Mouse (Mus musculus) CH12.LX (cell line): ENCODE results near the gene Smyd3. TPM values are rescaled to one million over a fixed set of nuclear protein-coding genes. Genes with fewer than 3 reads are reported as not detected.

Experiments
- DNase-seq: peaks from one replicate; pipeline ENCODE4 v3.0.0-alpha.2; 2013; ENCODE audit errors: extremely low read depth
- H3K27ac ChIP-seq: 2 replicates; pipeline ENCODE4 v1.5.1; 2012; ENCODE audit warnings: low read depth, mild to moderate bottlenecking, control low read depth, moderate library complexity; ENCODE audit not compliant: insufficient read depth
- H3K27me3 ChIP-seq: replicated peaks from 2 replicates; pipeline ENCODE3; 2012; ENCODE audit warnings: inconsistent platforms
- H3K36me3 ChIP-seq, 2 experiments: replicated peaks in 1 of 2; 2 replicates each; pipeline versions ENCODE3 to v1.6.1; 2012; ENCODE audit warnings: inconsistent platforms in 1 of 2, low read length in 1 of 2, mild to moderate bottlenecking in 1 of 2, mixed read lengths in 1 of 2, moderate library complexity in 1 of 2; ENCODE audit not compliant: control insufficient read depth in 1 of 2, insufficient read depth in 1 of 2
- H3K4me1 ChIP-seq, 2 experiments: 2 replicates each; pipeline ENCODE4 v1.6.1; 2012; ENCODE audit warnings: inconsistent platforms in 1 of 2, moderate library complexity in 1 of 2; ENCODE audit not compliant: insufficient read depth in 2 of 2, control insufficient read depth in 1 of 2
- H3K4me2 ChIP-seq: 2 replicates; pipeline ENCODE4 v1.6.1; 2012; ENCODE audit warnings: low read depth, mild to moderate bottlenecking, control low read depth; ENCODE audit not compliant: poor library complexity, insufficient read depth, severe bottlenecking
- H3K4me3 ChIP-seq, 3 experiments: fragments of 150-350 bp in 1 of 3; sonication (generic) in 1 of 3; replicated peaks in 1 of 3; 2 replicates each; pipeline versions ENCODE3 to v1.5.1; 2011 to 2012; ENCODE audit warnings: low read depth in 2 of 3, low read length in 2 of 3, mild to moderate bottlenecking in 2 of 3, moderate library complexity in 2 of 3, control low read depth in 1 of 3, improper control_type of control experiment in 1 of 3, inconsistent platforms in 1 of 3, mixed read lengths in 1 of 3; ENCODE audit not compliant: poor library complexity in 1 of 3
- H3K79me2 ChIP-seq: replicated peaks from 2 replicates; pipeline ENCODE4 v1.6.1; 2012; ENCODE audit warnings: mild to moderate bottlenecking, moderate library complexity; ENCODE audit not compliant: control insufficient read depth, poor library complexity, insufficient read depth, severe bottlenecking; ENCODE audit errors: extremely low read depth
- H3K9ac ChIP-seq: 2 replicates; pipeline ENCODE4 v1.6.1; 2012; ENCODE audit warnings: low read depth, mild to moderate bottlenecking, control low read depth, moderate library complexity; ENCODE audit not compliant: insufficient read depth
- H3K9me3 ChIP-seq: replicated peaks from 2 replicates; pipeline ENCODE3; 2012; ENCODE audit warnings: low read length, inconsistent platforms, mixed read lengths
- BHLHE40 ChIP-seq: IDR thresholded peaks from 2 replicates; pipeline ENCODE4 v1.6.1; 2011; ENCODE audit warnings: mild to moderate bottlenecking, low read depth, low read length, improper control_type of control experiment
- CHD1 ChIP-seq: IDR thresholded peaks from 2 replicates; pipeline ENCODE4 v1.6.1; 2012; ENCODE audit warnings: low read depth, low read length, improper control_type of control experiment, inconsistent platforms
- CTCF ChIP-seq, 2 experiments: IDR thresholded peaks in 1 of 2; conservative IDR thresholded peaks in 1 of 2; 2 replicates each; pipeline ENCODE4 v1.5.1; 2011 to 2012; ENCODE audit warnings: low read depth in 2 of 2, low read length in 2 of 2, improper control_type of control experiment in 1 of 2, inconsistent platforms in 1 of 2, mild to moderate bottlenecking in 1 of 2, moderate library complexity in 1 of 2
- EP300 ChIP-seq: IDR thresholded peaks from 2 replicates; pipeline ENCODE4 v1.6.1; 2011; ENCODE audit warnings: low read length, improper control_type of control experiment
- HCFC1 ChIP-seq: IDR thresholded peaks from 2 replicates; pipeline ENCODE4 v1.6.1; 2012; ENCODE audit warnings: low read depth, mild to moderate bottlenecking, inconsistent platforms, low read length, improper control_type of control experiment
- JUN ChIP-seq: IDR thresholded peaks from 2 replicates; pipeline ENCODE4 v1.6.1; 2011; ENCODE audit warnings: low read depth, mild to moderate bottlenecking, low read length, improper control_type of control experiment, moderate library complexity; ENCODE audit not compliant: insufficient read depth
- JUND ChIP-seq: conservative IDR thresholded peaks from 2 replicates; pipeline ENCODE4 v1.6.1; 2011; ENCODE audit warnings: low read depth, low read length, improper control_type of control experiment
- MAFK ChIP-seq: IDR thresholded peaks from 2 replicates; pipeline ENCODE4 v1.6.1; 2011; ENCODE audit warnings: low read length, improper control_type of control experiment; ENCODE audit not compliant: insufficient replicate concordance
- MAX ChIP-seq: IDR thresholded peaks from 2 replicates; pipeline ENCODE4 v1.6.1; 2011; ENCODE audit warnings: low read length, improper control_type of control experiment
- MAZ ChIP-seq: IDR thresholded peaks from 2 replicates; pipeline ENCODE4 v1.6.1; 2012; ENCODE audit warnings: low read depth, mild to moderate bottlenecking, inconsistent platforms, low read length, improper control_type of control experiment, moderate library complexity
- MEF2A ChIP-seq: IDR thresholded peaks from 2 replicates; pipeline ENCODE4 v1.6.1; 2014; ENCODE audit warnings: low read depth, mild to moderate bottlenecking, inconsistent platforms, low read length, improper control_type of control experiment, borderline replicate concordance
- NELFE ChIP-seq: IDR thresholded peaks from 2 replicates; pipeline ENCODE4 v1.6.1; 2011; ENCODE audit warnings: low read depth, low read length, improper control_type of control experiment
- NRF1 ChIP-seq: IDR thresholded peaks from 2 replicates; pipeline ENCODE4 v1.6.1; 2014; ENCODE audit warnings: low read depth, mild to moderate bottlenecking, inconsistent platforms, low read length, improper control_type of control experiment, moderate library complexity
- POLR2A ChIP-seq: IDR thresholded peaks from 2 replicates; pipeline ENCODE4 v1.6.1; 2011; ENCODE audit warnings: low read depth, mild to moderate bottlenecking, improper control_type of control experiment, low read length
- POLR2AphosphoS2 ChIP-seq: IDR thresholded peaks from 2 replicates; pipeline ENCODE4 v1.6.1; 2011; ENCODE audit warnings: low read depth, low read length, improper control_type of control experiment
- RAD21 ChIP-seq: IDR thresholded peaks from 2 replicates; pipeline ENCODE4 v1.6.1; 2011; ENCODE audit warnings: low read depth, mild to moderate bottlenecking, low read length, improper control_type of control experiment, moderate library complexity
- SIN3A ChIP-seq: IDR thresholded peaks from 2 replicates; pipeline ENCODE4 v1.6.1; 2012; ENCODE audit warnings: low read length, improper control_type of control experiment, inconsistent platforms
- SMC3 ChIP-seq: IDR thresholded peaks from 2 replicates; pipeline ENCODE4 v1.6.1; 2011; ENCODE audit warnings: low read depth, low read length, improper control_type of control experiment
- TCF12 ChIP-seq: IDR thresholded peaks from 2 replicates; pipeline ENCODE4 v1.6.1; 2014; ENCODE audit warnings: low read depth, mild to moderate bottlenecking, inconsistent platforms, low read length, improper control_type of control experiment
- USF1 ChIP-seq: IDR thresholded peaks from 2 replicates; pipeline ENCODE4 v1.6.1; 2014; ENCODE audit warnings: low read depth, mild to moderate bottlenecking, inconsistent platforms, low read length, improper control_type of control experiment
- USF2 ChIP-seq: conservative IDR thresholded peaks from 2 replicates; pipeline ENCODE4 v1.6.1; 2011; ENCODE audit warnings: low read depth, low read length, improper control_type of control experiment
- ZC3H11A ChIP-seq: IDR thresholded peaks from 2 replicates; pipeline ENCODE4 v1.6.1; 2012; ENCODE audit warnings: low read depth, mild to moderate bottlenecking, inconsistent platforms, low read length, improper control_type of control experiment
- ZKSCAN1 ChIP-seq: IDR thresholded peaks from 2 replicates; pipeline ENCODE4 v1.6.1; 2012; ENCODE audit warnings: low read depth, inconsistent platforms, low read length, improper control_type of control experiment, borderline replicate concordance
- ZMIZ1 ChIP-seq: IDR thresholded peaks from 2 replicates; pipeline ENCODE4 v1.6.1; 2012; ENCODE audit warnings: low read depth, mild to moderate bottlenecking, inconsistent platforms, low read length, improper control_type of control experiment
- dilution Hi-C: fragments of 300-500 bp; cut with MboI; formaldehyde crosslinking; loops from 2 replicates; pipeline ENCODE4 v1.14.3; 2020; ENCODE audit warnings: low sequenced_read_pairs; ENCODE audit not compliant: extremely low pct_unique_long_range_greater_than_20kb, extremely low pct_ligation_motif_present
- in situ Hi-C: fragments of 300-500 bp; cut with MboI; formaldehyde crosslinking; loops from 3 replicates; pipeline ENCODE4 v1.14.3; 2019; ENCODE audit warnings: low sequenced_read_pairs, low pct_ligation_motif_present, low pct_unique_long_range_greater_than_20kb, mixed read lengths
- polyA plus RNA-seq: library from polyadenylated mRNA; unstranded; fragments of >175 nt; gene quantifications from 2 replicates; pipeline ENCODE4 v1.2.1, GENCODE M21; 2012; ENCODE audit warnings: low read depth; ENCODE audit not compliant: insufficient read length
- total RNA-seq, 2 experiments: library from RNA; depleted of rRNA; stranded (reverse); fragments of 300-350 nt in 1 of 2; fragments of >200 nt in 1 of 2; gene quantifications; 2 replicates each; pipeline ENCODE4 v1.2.3; 2012 to 2014

The Smyd3 gene
- total and polyA plus RNA-seq, 3 experiments = 11.4 to 12.5 (median 11.8) TPM

DNA sequence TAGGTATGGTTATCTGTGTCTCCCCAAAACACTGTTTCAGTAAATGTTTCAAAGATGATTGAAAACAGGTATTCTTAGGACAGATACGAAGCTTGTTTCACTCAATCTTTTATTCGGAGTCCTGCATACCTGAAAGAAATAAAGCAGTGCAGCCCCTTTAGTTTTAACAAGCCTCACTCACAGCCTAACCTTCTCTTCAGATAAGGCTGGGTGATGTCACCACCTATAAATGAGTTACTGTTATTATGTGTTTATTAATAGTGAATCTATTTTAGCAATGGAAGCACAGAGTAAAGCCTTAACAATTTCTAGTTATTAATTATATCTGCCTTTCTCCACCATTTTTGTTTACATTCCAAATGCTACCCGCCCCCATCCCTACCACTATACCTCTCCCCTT, 228.1 kb downstream of the Smyd3 start:
- DNase-seq = no peak
- no peaks in the 10 kb centered on the region for H3K27me3 ChIP-seq
- no peak overlapping the region for H3K27ac ChIP-seq
- no peaks in the 10 kb centered on the region for H3K79me2 ChIP-seq
- in situ Hi-C loops (no loop called here), dilution Hi-C loops (no loop called here)
- no peaks in the 10 kb centered on the region for H3K36me3 ChIP-seq
- TF ChIP-seq SMC3 (no peak), ZKSCAN1 (no peak), USF2 (no peak), CTCF (conservative IDR thresholded peaks at IDR 0.05 in 1 of 2, IDR thresholded peaks at IDR 0.05 in 1 of 2; ENCODE audit: low read depth in 2 of 2, low read length in 2 of 2) (no peak), CHD1 (no peak), JUND (no peak), ZMIZ1 (no peak), POLR2A (no peak), USF1 (no peak), MEF2A (no peak), ZC3H11A (no peak)
- peaks cover 6% of the 10 kb centered on the region for H3K9me3 ChIP-seq
- H3K4me3 ChIP-seq = no peak overlapping the region
- H3K9ac ChIP-seq = no peak overlapping the region
- no peaks in the 10 kb centered on the region for H3K4me1 ChIP-seq
- no peak overlapping the region for H3K4me2 ChIP-seq

DNA sequence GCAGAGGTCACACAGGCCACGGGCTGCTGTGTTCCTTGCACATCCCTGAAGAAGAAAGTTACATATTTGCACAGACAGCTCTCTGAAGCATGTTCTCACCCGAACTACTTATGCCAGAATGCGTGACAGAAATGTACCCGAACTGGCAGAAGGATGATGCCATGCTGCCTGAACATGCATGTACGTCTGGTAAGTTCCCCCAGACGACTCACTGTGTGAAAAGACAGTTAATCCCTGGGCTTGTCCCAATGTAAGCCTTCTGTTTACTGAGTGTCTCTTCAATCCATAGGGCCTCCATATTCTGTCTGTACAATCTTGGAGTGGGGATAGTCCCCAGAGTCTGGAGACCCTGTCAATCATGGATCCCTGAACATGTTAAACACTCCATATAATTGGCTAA, 231.1 kb downstream of the Smyd3 start:
- H3K36me3 ChIP-seq = no peaks in the 10 kb centered on the region
- dilution Hi-C loops (no loop called here), in situ Hi-C loops (no loop called here)
- H3K9ac ChIP-seq = no peak overlapping the region
- no peak overlapping the region for H3K4me3 ChIP-seq
- DNase-seq = no peak
- H3K79me2 ChIP-seq = no peaks in the 10 kb centered on the region
- no peak for TF ChIP-seq JUN
- no peak for TF ChIP-seq MEF2A
- TF ChIP-seq SMC3 = no peak
- no peak for TF ChIP-seq POLR2AphosphoS2
- no peak for TF ChIP-seq SIN3A
- no peak for TF ChIP-seq MAFK
- no peak for TF ChIP-seq NRF1
- no peak for TF ChIP-seq HCFC1
- no peak for TF ChIP-seq MAX
- TF ChIP-seq MAZ = no peak
- TF ChIP-seq USF1 = no peak
- TF ChIP-seq NELFE = no peak
- TF ChIP-seq EP300 = no peak
- no peak for TF ChIP-seq RAD21
- TF ChIP-seq BHLHE40 = no peak
- TF ChIP-seq JUND = no peak
- no peak for TF ChIP-seq TCF12
- no peak overlapping the region for H3K27ac ChIP-seq
- peaks cover 6% of the 10 kb centered on the region for H3K9me3 ChIP-seq
- no peaks in the 10 kb centered on the region for H3K27me3 ChIP-seq
- H3K4me2 ChIP-seq = no peak overlapping the region
- no peaks in the 10 kb centered on the region for H3K4me1 ChIP-seq
